Mouse (Mus musculus): Measurements from ENCODE around the gene D10Wsu102e.
"Not testable (repeated sequence)": the region's sequence is repeated elsewhere in the genome, so short reads cannot be mapped to it uniquely, and the experiment has no call there.

DNA sequence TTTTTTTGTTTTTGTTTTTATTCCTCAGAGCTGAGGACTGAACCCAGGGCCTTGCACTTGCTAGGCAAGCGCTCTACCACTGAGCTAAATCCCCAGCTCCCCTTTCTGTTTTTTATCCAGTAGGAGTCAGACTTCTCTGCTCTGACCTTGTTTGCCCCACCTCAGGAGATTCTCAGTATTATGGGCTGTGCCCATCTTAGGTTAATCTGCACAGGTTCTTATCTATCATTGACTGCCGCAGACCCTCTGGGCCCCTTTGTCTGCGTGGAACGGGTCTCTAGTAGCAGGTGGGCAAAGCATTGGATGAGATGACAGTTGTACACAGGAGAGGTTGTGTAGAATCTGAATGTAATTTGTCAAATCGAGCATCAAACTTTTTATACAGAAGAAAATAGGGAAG is 15.4 kb downstream of the D10Wsu102e start:
- not testable (repeated sequence) for TF ChIP-seq CTCF (IDR thresholded peaks at IDR 0.05; ENCODE audit: borderline replicate concordance, extremely low read depth, insufficient read depth, insufficient read length); POLR2A (IDR thresholded peaks at IDR 0.05; ENCODE audit: borderline replicate concordance, extremely low read depth, insufficient read depth, insufficient read length, poor library complexity, severe bottlenecking)
